Mouse (Mus musculus): ENCODE measurements around the gene Pik3r5.

DNA sequence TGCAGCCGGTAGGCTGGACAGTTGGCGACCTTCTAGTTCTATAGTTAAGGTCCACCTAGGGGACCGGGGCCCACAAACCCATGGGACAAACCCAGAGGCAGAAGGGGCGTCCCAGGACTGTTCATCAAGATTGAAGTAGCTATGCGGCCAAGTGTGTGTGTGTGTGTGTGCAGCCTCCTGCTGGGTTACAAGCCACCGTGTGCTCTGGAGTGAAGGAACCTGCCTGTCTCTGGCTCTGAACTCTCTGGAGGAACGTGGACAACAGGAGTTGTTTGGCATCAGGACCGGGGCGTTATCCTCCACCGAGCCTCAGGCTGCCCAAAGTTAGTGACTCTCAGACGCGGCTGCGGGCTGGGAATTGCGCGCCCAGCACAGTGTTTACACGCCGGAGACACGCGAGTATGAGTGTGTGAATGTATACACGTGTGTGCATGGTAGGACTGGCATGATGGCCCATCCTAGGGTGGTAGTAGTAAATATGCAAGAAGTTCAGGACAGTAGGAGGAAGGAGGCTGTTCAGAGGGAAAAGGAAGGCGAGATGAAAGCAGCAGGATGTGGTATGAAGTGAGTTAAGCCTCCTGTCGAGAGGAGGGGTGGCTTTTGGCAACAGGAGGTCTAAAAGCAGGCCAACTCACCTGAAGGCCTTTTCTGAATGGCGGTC is 570 bp downstream of the Pik3r5 start:
- peak; percentile 26; the same call in 1 of the 2 replicates for TF ChIP-seq MAX (IDR thresholded peaks at IDR 0.05; ENCODE audit: low read length)
- no peak for TF ChIP-seq MAFK (IDR thresholded peaks at IDR 0.05; ENCODE audit: borderline replicate concordance, low read depth, low read length)
- TF ChIP-seq GABPA (IDR thresholded peaks at IDR 0.05; ENCODE audit: low read depth, low read length): no peak
- TF ChIP-seq CTCF (IDR thresholded peaks at IDR 0.05 in 2 of 3, conservative IDR thresholded peaks at IDR 0.05 in 1 of 3; ENCODE audit: control insufficient read depth in 1 of 3, insufficient read depth in 1 of 3, low read depth in 2 of 3, low read length in 3 of 3, poor library complexity in 1 of 3, severe bottlenecking in 1 of 3): no peak
- no peak for TF ChIP-seq SMC3 (IDR thresholded peaks at IDR 0.05; ENCODE audit: low read depth, low read length)
- no peak for TF ChIP-seq HCFC1 (IDR thresholded peaks at IDR 0.05; ENCODE audit: low read depth, low read length)
